Comparison of ENCODE assay signal across 14 mouse cellular contexts in genomic region chr2:33265793-33266192, GRCm38 (mm10). TPM values are rescaled to one million over a fixed set of nuclear protein-coding genes. Genes with fewer than 3 reads are reported as not detected.
A peak's percentile ranks its signal among the peaks of the same experiment; 100 is the strongest.
DNase-seq lines count a peak whose midpoint lies in the region; ATAC-seq lines count a peak whose summit lies in the region.
"Had no signal": no experiment of that assay in that cellular context is flagged by ENCODE, and none has a peak within 500 bp of the region (broad histone marks: within the 10 kb centered on the region; RNA-seq: fewer than 3 reads in every experiment).

No protein-coding gene starts in this region.

- peak overlapping the region; percentile 40; the same call in 1 of the 2 replicates for H3K27ac ChIP-seq in hindbrain, embryonic 13.5 days
- no peak overlapping the region for H3K27ac ChIP-seq in hindbrain, embryonic 16.5 days (ENCODE audit: low read depth, low read length)
- peak overlapping the region; percentile 8; the same call in 1 of the 2 replicates for H3K27ac ChIP-seq in midbrain, embryonic 14.5 days (replicated peaks; ENCODE audit: low read depth, low read length)
- no peak overlapping the region for H3K27ac ChIP-seq in midbrain, embryonic 11.5 days (ENCODE audit: low read depth, low read length)
- peak overlapping the region; percentile 51; the same call in 1 of the 2 replicates for H3K27ac ChIP-seq in midbrain, embryonic 15.5 days
- H3K27ac ChIP-seq: kidney, embryonic 15.5 days had no signal

- no peaks in the 10 kb centered on the region for H3K27me3 ChIP-seq in hindbrain, embryonic 13.5 days
- no peaks in the 10 kb centered on the region for H3K27me3 ChIP-seq in hindbrain, embryonic 16.5 days (replicated peaks; ENCODE audit: control insufficient read depth, insufficient read depth, low read length)
- H3K27me3 ChIP-seq in midbrain, embryonic 14.5 days (ENCODE audit: control insufficient read depth, insufficient read depth, low read length), result no peaks in the 10 kb centered on the region
- no peaks in the 10 kb centered on the region for H3K27me3 ChIP-seq in midbrain, embryonic 11.5 days (ENCODE audit: control insufficient read depth, insufficient read depth, low read length)
- no peaks in the 10 kb centered on the region for H3K27me3 ChIP-seq in midbrain, embryonic 15.5 days (replicated peaks)
- H3K27me3 ChIP-seq: CH12.LX; kidney, embryonic 15.5 days; Patski had no signal

- no peak overlapping the region for H3K4me2 ChIP-seq in hindbrain, embryonic 13.5 days
- H3K4me2 ChIP-seq in hindbrain, embryonic 16.5 days (ENCODE audit: low read length), result no peak overlapping the region
- H3K4me2 ChIP-seq in midbrain, embryonic 14.5 days (ENCODE audit: low read length), result no peak overlapping the region
- H3K4me2 ChIP-seq in midbrain, embryonic 11.5 days, result no peak overlapping the region
- H3K4me2 ChIP-seq in midbrain, embryonic 15.5 days, result no peak overlapping the region
- H3K4me2 ChIP-seq: kidney, embryonic 15.5 days had no signal

- H3K9ac ChIP-seq in hindbrain, embryonic 13.5 days, result no peak overlapping the region
- H3K9ac ChIP-seq in hindbrain, embryonic 16.5 days (ENCODE audit: low read depth, low read length), result no peak overlapping the region
- H3K9ac ChIP-seq in midbrain, embryonic 14.5 days (replicated peaks; ENCODE audit: low read length), result no peak overlapping the region
- H3K9ac ChIP-seq in midbrain, embryonic 11.5 days (ENCODE audit: low read length), result no peak overlapping the region
- H3K9ac ChIP-seq in midbrain, embryonic 15.5 days, result no peak overlapping the region
- H3K9ac ChIP-seq: kidney, embryonic 15.5 days had no signal

- H3K4me1 ChIP-seq in hindbrain, embryonic 13.5 days (replicated peaks), result peaks cover 16% of the 10 kb centered on the region
- peaks cover 7% of the 10 kb centered on the region for H3K4me1 ChIP-seq in hindbrain, embryonic 16.5 days (ENCODE audit: control insufficient read depth, insufficient read depth, low read depth, low read length)
- H3K4me1 ChIP-seq in midbrain, embryonic 14.5 days (ENCODE audit: control insufficient read depth, insufficient read depth, low read length), result no peaks in the 10 kb centered on the region
- H3K4me1 ChIP-seq in midbrain, embryonic 11.5 days (ENCODE audit: control insufficient read depth, insufficient read depth, low read length), result no peaks in the 10 kb centered on the region
- H3K4me1 ChIP-seq in midbrain, embryonic 15.5 days, result peaks cover 6% of the 10 kb centered on the region; the same call in 1 of the 2 replicates

- DNase-seq in midbrain, embryonic 14.5 days, result peak; percentile 18
- DNase-seq in midbrain, embryonic 11.5 days (ENCODE audit: low spot score, missing footprints), result no peak
- no peak for DNase-seq in urinary bladder, postnatal 4 days (ENCODE audit: low spot score in 2 of 2)
- no peak for DNase-seq in neural tube, embryonic 10.5 days (ENCODE audit: extremely low spot score, low spot score)
- DNase-seq: cerebellum, adult 9-10 months; lung, adult 18-20 months; thymus, postnatal 36 days had no signal

- 74% methylated on average over 3 of the region's 3 CpGs for whole genome bisulfite sequencing in hindbrain, embryonic 13.5 days
- 66% methylated on average over 3 of the region's 3 CpGs for WGBS in hindbrain, embryonic 16.5 days
- 83% methylated on average over 3 of the region's 3 CpGs for WGBS in midbrain, embryonic 14.5 days
- WGBS in midbrain, embryonic 11.5 days, result 85% methylated on average over 3 of the region's 3 CpGs
- WGBS in midbrain, embryonic 15.5 days, result 71% methylated on average over 3 of the region's 3 CpGs

- no peaks in the 10 kb centered on the region for H3K9me3 ChIP-seq in hindbrain, embryonic 13.5 days
- no peaks in the 10 kb centered on the region for H3K9me3 ChIP-seq in hindbrain, embryonic 16.5 days (ENCODE audit: control insufficient read depth, low read length)
- H3K9me3 ChIP-seq in midbrain, embryonic 14.5 days (ENCODE audit: control insufficient read depth, low read length), result no peaks in the 10 kb centered on the region
- H3K9me3 ChIP-seq in midbrain, embryonic 11.5 days (ENCODE audit: control insufficient read depth, low read length), result no peaks in the 10 kb centered on the region
- no peaks in the 10 kb centered on the region for H3K9me3 ChIP-seq in midbrain, embryonic 15.5 days
- H3K9me3 ChIP-seq: kidney, embryonic 15.5 days had no signal

- peaks cover 21% of the 10 kb centered on the region for H3K36me3 ChIP-seq in hindbrain, embryonic 13.5 days
- H3K36me3 ChIP-seq in hindbrain, embryonic 16.5 days (ENCODE audit: control insufficient read depth, insufficient read depth, low read length), result no peaks in the 10 kb centered on the region
- H3K36me3 ChIP-seq in midbrain, embryonic 14.5 days (ENCODE audit: control insufficient read depth, insufficient read depth, low read length), result peaks cover 21% of the 10 kb centered on the region
- no peaks in the 10 kb centered on the region for H3K36me3 ChIP-seq in midbrain, embryonic 11.5 days (ENCODE audit: control insufficient read depth, insufficient read depth, low read length)
- no peaks in the 10 kb centered on the region for H3K36me3 ChIP-seq in midbrain, embryonic 15.5 days (replicated peaks)
- H3K36me3 ChIP-seq: kidney, embryonic 15.5 days had no signal

- H3K4me3 ChIP-seq in hindbrain, embryonic 13.5 days, result no peak overlapping the region
- H3K4me3 ChIP-seq in hindbrain, embryonic 16.5 days (ENCODE audit: low read length), result no peak overlapping the region
- no peak overlapping the region for H3K4me3 ChIP-seq in midbrain, embryonic 14.5 days (replicated peaks; ENCODE audit: low read depth, low read length)
- no peak overlapping the region for H3K4me3 ChIP-seq in midbrain, embryonic 11.5 days (ENCODE audit: low read depth, low read length)
- H3K4me3 ChIP-seq in midbrain, embryonic 15.5 days, result no peak overlapping the region
- H3K4me3 ChIP-seq: erythroblast, embryonic 14.5 days; kidney, embryonic 15.5 days had no signal

- no peak for ATAC-seq in hindbrain, embryonic 13.5 days (ENCODE audit: low FRiP score)
- no peak for ATAC-seq in hindbrain, embryonic 16.5 days
- no peak for ATAC-seq in midbrain, embryonic 14.5 days (ENCODE audit: low FRiP score, low TSS enrichment)
- no peak for ATAC-seq in midbrain, embryonic 11.5 days (ENCODE audit: low FRiP score)
- no peak for ATAC-seq in midbrain, embryonic 15.5 days (replicated peaks)
- ATAC-seq: Patski had no signal

RNA-seq across cellular contexts. Expression of gene Angptl2, which starts 49.9 kb away (rescaled TPM):
- 16.9 and 17.9 TPM in 2 replicates for polyA plus RNA-seq in hindbrain, embryonic 13.5 days (2015; fragmentation: Nextera tagmentation; extraction: Ambion mirVana)
- 13.4 and 20.5 TPM in 2 replicates for polyA plus RNA-seq in hindbrain, embryonic 16.5 days (2015; fragmentation: Nextera tagmentation; extraction: Ambion mirVana)
- 2.1 and 10.1 TPM in 2 replicates for polyA plus RNA-seq in midbrain, embryonic 14.5 days (2014; fragmentation: Nextera tagmentation; extraction: Ambion mirVana)
- polyA plus RNA-seq in midbrain, embryonic 11.5 days (2014; fragmentation: Nextera tagmentation; extraction: Ambion mirVana), result 17.0 and 18.8 TPM in 2 replicates
- 16.2 and 19.3 TPM in 2 replicates for polyA plus RNA-seq in midbrain, embryonic 15.5 days (2015; fragmentation: Nextera tagmentation; extraction: Ambion mirVana)
- polyA plus RNA-seq: erythroblast, embryonic 14.5 days had no signal

Comparison
In these comparisons a context has a peak if more than half of its experiments do, and no peak if none do; other contexts are left out.
1. H3K27ac ChIP-seq: peak in hindbrain, embryonic 13.5 days (single experiment), midbrain, embryonic 14.5 days (single experiment) and midbrain, embryonic 15.5 days (single experiment); none in hindbrain, embryonic 16.5 days (single experiment) and midbrain, embryonic 11.5 days (single experiment).